Mouse (Mus musculus) hindbrain, embryonic 12.5 days (tissue): ENCODE data around the gene Col6a3. TPM values are rescaled to one million over a fixed set of nuclear protein-coding genes. Genes with fewer than 3 reads are reported as not detected.

Experiments
- polyA plus RNA-seq: library from polyadenylated mRNA; unstranded; fragments of >200 nt; fragmentation: Nextera tagmentation; extraction: Ambion mirVana; gene quantifications from 2 replicates; pipeline ENCODE4 v1.2.1, GENCODE M21; 2016

The Col6a3 gene
- polyA plus RNA-seq, 1 experiment from 2014 or later, result 22.6 TPM

Other genes starting within 250 kb of the Col6a3 start
- 168 and 182 TPM in 2 replicates for gene Cops8, start 241.0 kb downstream of the Col6a3 start, polyA plus RNA-seq
- gene Mlph, start 71.1 kb upstream of the Col6a3 start, polyA plus RNA-seq, result 0.09 and 0.22 TPM in 2 replicates
- not detected in 2 replicates for gene Prlh, start 109.1 kb upstream of the Col6a3 start, polyA plus RNA-seq
- gene Rab17, start 125.7 kb upstream of the Col6a3 start, polyA plus RNA-seq, result 0.64 and 0.71 TPM in 2 replicates
- gene Lrrfip1, start 154.8 kb upstream of the Col6a3 start, polyA plus RNA-seq, result 26.0 and 32.0 TPM in 2 replicates